Mouse (Mus musculus): ENCODE results near the gene Arpp21.

The Arpp21 gene

DNA sequence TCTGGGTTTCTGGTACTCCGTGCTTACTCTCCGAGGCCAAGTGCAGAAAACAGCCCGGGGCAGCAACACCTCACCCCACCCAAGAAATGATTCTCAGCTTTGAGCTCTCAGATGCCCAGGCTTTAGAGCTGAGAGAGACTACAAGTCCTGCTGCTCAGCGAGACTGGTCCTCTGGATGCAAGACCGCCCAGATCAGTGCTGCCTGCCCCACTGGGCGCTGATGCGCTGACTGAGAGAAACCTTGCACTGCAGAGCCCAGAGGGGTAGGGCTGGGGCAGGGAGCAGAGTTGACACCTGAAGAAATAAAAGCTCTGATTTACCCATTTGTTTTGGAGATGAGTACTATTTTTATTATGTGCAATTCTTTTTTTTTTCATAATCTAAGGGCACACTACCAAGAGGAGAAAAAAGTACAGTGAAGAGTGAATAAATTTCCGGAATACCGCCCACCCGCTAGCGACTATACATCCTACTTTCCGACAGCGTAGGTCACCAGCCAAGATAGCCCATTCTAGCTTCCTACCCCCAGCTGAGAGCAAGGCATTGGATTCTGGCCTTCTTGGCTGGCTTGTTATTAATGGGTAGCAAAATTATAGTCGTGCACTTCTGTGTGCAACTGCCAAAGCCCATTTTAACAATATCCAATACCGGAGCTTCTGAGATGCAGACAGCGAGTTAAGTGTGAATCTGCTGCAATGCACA is at the start of gene Arpp21:
Arpp21 (minus strand) TSS at position 243 of the 702 bp plus-strand sequence.
- no peak for DNase-seq (ENCODE audit: low spot score)

GRCm38 (mm10) chr9:112272426-112272969 is 36.8 kb upstream of the Arpp21 start:
- DNase-seq (ENCODE audit: low spot score): no peak

GRCm38 (mm10) chr9:112264982-112265641 is 29.4 kb upstream of the Arpp21 start:
- DNase-seq (ENCODE audit: low spot score): no peak

GRCm38 (mm10) chr9:112261986-112262901 is 26.5 kb upstream of the Arpp21 start:
- peak; percentile 71 for DNase-seq (ENCODE audit: low spot score)

DNA sequence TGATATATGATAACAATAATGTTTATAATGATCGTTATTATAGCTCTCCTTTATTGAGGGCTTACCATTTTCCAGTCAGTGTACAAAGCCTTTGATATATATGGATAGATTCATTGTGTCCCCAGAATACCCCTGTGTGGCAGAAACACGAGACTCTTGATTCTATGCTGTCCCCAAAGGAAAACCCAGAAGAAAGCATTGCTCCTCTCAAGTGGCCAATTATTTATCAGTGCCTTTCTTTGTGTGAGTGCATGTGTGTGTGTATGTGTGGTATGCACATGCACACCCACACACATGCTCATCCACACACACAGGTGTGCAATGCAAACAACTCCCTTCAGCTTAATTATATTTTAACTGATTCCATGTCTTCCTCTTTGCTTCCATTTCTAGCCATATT is 25.8 kb upstream of the Arpp21 start:
- DNase-seq (ENCODE audit: low spot score): no peak

DNA sequence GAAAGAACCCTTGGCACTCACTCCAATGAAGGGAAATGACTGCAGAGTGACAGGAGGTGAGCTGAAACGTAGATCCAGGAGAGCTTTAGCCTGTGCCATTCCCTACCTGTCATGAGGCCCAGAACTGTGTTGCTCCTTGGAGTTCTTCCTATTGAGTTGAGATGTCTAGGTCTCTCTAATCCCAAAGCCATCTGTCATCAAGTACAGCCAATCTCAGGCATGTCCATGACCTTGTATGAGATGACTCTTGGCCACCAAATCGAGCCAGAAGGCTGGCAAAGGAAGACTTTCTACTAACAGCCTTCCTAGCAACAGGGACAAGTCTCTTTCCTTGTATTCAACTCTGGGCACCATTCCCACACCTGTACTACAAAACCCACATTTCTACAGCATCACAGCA is 25.0 kb upstream of the Arpp21 start:
- DNase-seq (ENCODE audit: low spot score): no peak

DNA sequence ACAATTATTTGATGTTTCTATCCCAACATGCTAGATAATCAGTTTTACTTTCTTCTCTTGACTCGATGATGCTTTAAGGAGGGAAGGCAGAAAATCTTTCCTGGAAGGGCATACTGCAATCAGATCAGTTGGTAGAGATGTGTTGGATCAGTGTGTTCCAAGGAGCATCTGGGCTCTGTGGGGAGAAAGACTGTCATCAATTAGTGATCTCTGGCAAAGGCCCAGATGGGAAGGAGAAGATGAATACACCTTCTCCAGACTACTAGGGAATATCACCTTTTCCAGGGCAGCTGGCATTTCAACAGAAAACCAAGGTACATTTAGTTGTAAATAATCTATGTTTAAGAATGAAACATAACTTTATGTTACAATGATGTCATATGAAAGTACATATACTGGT is 22.8 kb upstream of the Arpp21 start:
- no peak for DNase-seq (ENCODE audit: low spot score)

- no peak for DNase-seq (ENCODE audit: low spot score)
Observed at GRCm38 (mm10) chr9:112255971-112256370, 20.2 kb upstream of the Arpp21 start.

- DNase-seq (ENCODE audit: low spot score): no peak
Observed at GRCm38 (mm10) chr9:112253730-112254129, 18.0 kb upstream of the Arpp21 start.

DNA sequence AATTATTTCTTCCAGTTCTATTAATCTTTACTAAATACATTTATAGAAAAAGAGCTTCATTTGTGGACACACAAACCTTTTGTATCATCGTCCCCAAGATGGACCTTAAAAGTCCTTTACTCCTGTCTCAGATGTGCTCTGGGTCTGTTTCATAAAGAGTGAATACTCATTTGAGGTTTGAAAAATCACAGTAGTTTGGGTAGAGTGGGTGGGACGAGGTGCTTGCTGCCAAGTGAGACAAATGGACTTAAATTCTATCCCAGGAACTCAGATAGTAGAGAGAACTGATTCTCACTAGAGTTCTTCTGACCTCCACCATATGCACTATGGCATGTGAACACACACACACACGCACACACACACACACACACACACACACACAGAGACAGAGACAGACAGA is 16.1 kb upstream of the Arpp21 start:
- no peak for DNase-seq (ENCODE audit: low spot score)

DNA sequence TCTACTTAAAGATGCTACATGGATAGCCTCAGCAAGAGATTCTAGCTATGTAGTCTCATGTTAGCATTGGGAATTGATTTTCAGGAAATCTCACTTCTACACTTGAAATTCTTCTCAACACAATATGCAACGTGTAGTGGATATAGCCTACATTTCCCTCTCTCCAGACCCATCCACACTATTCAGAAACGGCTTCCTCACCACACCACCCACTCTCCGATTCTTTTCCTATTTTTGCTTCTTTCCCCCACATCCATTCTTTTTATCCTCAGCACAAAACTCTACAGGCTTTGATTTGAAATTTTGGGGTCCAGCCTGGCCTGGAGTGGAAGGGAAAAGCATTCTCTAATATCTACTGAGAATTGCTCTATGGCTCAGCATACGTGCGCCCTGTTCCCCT is 15.6 kb upstream of the Arpp21 start:
- no peak for DNase-seq (ENCODE audit: low spot score)

- DNase-seq (ENCODE audit: low spot score): no peak
Observed at GRCm38 (mm10) chr9:112249753-112250152, 14.0 kb upstream of the Arpp21 start.

GRCm38 (mm10) chr9:112247183-112247582 is 11.4 kb upstream of the Arpp21 start:
- no peak for DNase-seq (ENCODE audit: low spot score)

DNA sequence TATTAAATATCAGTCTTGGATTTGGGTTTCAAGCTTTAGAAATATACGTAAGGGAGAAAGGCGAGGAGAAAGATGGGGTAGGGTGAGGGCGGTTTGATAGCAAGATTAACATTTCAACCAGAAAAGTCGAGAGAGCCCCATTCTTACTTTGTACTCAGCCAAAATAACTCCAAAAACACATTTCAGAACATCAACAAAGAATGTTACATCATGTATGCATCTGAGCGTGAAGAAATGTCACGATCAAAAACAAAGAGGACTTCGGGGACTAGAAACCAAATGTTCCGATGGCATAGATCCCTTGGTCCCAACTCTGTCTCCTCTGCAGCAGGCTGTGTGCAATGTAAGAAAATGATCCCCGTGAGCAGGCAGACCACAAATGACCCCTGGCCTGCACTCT is 2.4 kb upstream of the Arpp21 start:
- DNase-seq (ENCODE audit: low spot score): no peak

DNA sequence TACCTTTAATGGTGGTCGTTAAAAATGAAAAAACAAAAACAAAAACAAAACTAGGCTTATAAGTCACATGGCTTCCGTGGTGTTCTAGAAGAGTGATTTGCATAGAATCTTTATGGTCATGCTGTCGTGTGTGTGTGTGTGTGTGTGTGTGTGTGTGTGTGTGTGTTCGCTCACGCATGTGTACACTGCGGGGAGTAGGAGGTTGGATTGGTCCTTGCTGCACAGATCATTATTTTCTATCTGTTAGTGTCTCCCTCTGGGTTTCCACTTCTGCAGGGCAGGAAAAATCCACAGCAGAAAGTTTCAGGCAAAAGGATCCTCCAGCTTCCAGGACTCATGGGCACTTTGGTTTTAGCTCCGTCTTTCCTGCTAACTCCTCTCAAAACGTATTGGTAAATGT is 813 bp upstream of the Arpp21 start:
- DNase-seq (ENCODE audit: low spot score): no peak

DNA sequence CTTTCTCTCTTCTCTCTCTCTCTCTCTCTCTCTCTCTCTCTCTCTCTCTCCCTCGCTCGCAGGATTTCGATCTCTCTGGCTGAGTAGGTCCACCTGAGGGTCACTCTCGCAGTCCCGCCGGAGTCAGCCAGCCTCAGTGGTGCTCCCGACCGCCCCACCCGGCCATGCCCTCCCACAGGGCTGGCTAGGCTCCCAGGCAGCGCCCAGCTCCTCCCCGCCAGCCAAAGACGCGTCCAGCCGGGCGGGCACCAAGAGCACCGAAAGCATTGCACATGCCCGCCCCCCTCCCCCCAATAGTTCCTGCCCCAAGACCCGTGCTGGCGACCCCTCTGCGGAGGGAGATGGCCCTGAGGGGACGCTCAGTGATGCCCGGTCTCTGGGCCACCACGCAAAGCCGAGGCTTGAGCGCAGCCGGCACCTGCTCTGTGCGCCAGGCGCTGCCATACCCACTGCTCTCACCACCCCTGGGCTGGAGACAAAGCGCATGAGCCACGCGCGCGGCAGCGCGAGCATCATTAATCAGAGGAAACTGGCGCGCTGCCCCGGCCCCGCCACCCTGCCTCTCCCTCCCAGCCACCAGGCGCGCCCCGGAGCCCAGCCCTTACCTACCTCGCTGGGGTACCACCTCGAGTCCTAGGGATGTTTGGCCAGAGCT is 570 bp downstream of the Arpp21 start:
- DNase-seq (ENCODE audit: low spot score): peak; percentile 80

GRCm38 (mm10) chr9:112234505-112235024 is 1.2 kb downstream of the Arpp21 start:
- DNase-seq (ENCODE audit: low spot score): no peak

GRCm38 (mm10) chr9:112233822-112234504 is 1.8 kb downstream of the Arpp21 start:
- no peak for DNase-seq (ENCODE audit: low spot score)

DNA sequence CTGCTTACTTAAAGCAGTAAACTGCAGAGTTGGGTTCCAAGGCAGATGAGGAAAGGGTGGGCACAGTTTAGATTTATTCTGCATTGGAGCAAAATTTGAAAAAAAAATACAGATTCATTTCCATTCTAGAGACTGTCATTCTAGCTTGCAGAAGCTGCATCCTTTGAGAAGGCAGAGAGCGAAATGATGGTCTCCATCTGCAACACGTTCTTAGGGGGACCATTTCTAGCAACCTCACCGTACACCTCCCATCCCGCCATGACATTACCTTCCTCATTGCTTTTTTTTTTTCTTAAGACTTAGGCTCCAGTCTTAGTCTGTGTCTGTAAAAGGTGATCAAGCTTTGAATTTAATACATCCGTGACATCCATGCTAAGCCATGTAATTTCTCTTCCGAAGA is 2.4 kb downstream of the Arpp21 start:
- DNase-seq (ENCODE audit: low spot score): no peak

GRCm38 (mm10) chr9:112231935-112232575 is 3.7 kb downstream of the Arpp21 start:
- no peak for DNase-seq (ENCODE audit: low spot score)

DNA sequence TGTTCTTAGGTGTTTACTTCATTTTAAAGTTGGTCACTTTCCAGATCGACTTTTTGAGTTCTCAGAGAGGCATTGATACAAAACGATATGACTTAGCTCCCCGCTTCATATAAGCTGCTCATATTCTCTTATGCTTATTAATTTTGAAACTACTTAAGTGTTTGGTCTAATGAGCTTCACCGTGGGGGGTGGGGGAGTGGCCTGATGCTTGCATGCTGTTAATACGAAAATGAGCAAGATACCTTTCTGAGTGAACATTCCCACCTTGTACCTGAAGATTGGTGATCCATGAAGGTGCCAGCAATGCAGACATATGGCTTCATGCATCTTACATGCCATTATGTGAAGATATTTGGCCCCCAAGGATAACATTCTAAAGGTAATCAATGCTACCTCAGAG is 4.4 kb downstream of the Arpp21 start:
- no peak for DNase-seq (ENCODE audit: low spot score)
